Comparison of ENCODE assay signal across 10 mouse cellular contexts in the genomic region with DNA sequence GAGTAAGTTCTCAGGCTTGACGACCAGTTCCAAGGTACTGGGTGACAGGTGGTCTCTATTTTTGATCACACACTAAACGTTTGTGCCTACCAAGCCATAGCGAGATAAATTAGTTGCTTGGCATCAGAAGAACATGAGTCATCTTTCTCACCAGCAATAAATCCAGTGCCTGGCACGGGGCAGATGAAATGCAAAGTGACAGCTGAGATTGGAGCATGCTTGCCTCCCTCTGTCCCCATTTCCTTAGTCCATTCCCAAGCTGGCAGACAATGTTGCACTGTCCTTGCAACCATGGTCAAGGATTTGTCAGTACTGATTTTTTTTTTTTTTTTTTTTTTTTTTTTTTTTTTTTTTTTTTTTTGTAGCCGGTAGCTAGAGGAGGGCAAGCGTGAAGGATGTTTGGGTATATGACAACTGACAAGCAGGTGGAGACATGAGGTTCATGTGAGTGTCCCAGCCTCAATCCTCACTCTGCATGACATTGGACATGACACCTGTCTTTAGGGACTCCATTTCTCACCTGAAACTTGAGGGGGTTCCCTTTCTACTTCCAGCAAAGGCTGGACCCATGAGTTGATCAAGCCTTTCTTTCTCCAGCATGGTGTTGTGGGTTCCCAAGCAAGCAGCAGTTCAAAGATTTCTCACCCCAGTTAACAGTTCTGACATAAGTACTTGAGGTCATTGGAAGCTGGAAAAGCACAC.
DNase-seq lines count a peak whose midpoint lies in the region; ATAC-seq lines count a peak whose summit lies in the region.
"Had no signal": no experiment of that assay in that cellular context is flagged by ENCODE, and none has a peak within 500 bp of the region (broad histone marks: within the 10 kb centered on the region; RNA-seq: fewer than 3 reads in every experiment).

No protein-coding gene starts in this region.

- no peaks in the 10 kb centered on the region for H3K4me1 ChIP-seq in midbrain, embryonic 13.5 days (replicated peaks)
- H3K4me1 ChIP-seq in heart, embryonic 11.5 days (ENCODE audit: control insufficient read depth, insufficient read depth, low read length): peaks cover 3% of the 10 kb centered on the region

- no peak overlapping the region for H3K27ac ChIP-seq in midbrain, embryonic 13.5 days
- H3K27ac ChIP-seq in heart, embryonic 11.5 days (ENCODE audit: low read depth, low read length): no peak overlapping the region

- H3K9ac ChIP-seq in midbrain, embryonic 13.5 days (replicated peaks): no peak overlapping the region
- H3K9ac ChIP-seq in heart, embryonic 11.5 days (ENCODE audit: low read depth, low read length): no peak overlapping the region

- H3K4me3 ChIP-seq in midbrain, embryonic 13.5 days (replicated peaks): no peak overlapping the region
- no peak overlapping the region for H3K4me3 ChIP-seq in heart, embryonic 11.5 days (ENCODE audit: low read depth, low read length)

- 89% methylated on average over 6 of the region's 6 CpGs for WGBS in midbrain, embryonic 13.5 days
- whole genome bisulfite sequencing in heart, embryonic 11.5 days (ENCODE audit: insufficient replicate concordance): 75% methylated on average over 6 of the region's 6 CpGs

- H3K9me3 ChIP-seq in midbrain, embryonic 13.5 days: no peaks in the 10 kb centered on the region
- no peaks in the 10 kb centered on the region for H3K9me3 ChIP-seq in heart, embryonic 11.5 days (replicated peaks; ENCODE audit: control insufficient read depth, low read length)

- no peak for ATAC-seq in midbrain, embryonic 13.5 days
- ATAC-seq in heart, embryonic 11.5 days (replicated peaks; ENCODE audit: insufficient number of reproducible peaks, low FRiP score, low TSS enrichment): no peak
- no peak for ATAC-seq in erythroid progenitor cell, adult 5-6 weeks (replicated peaks; ENCODE audit: low FRiP score, poor library complexity, severe bottlenecking)
- ATAC-seq: inflammation-experienced regulatory T-cells, adult 6 months had no signal

- H3K27me3 ChIP-seq in midbrain, embryonic 13.5 days: no peaks in the 10 kb centered on the region
- H3K27me3 ChIP-seq in heart, embryonic 11.5 days (ENCODE audit: control insufficient read depth, insufficient read depth, low read length): no peaks in the 10 kb centered on the region

- peak; percentile 32 to 46 for DNase-seq in right cerebral cortex, adult 2 months (ENCODE audit: low spot score in 2 of 2)
- no peak for DNase-seq in right cerebral cortex, postnatal 4 days
- DNase-seq in cerebellum, adult 11-12 months: peak; percentile 96
- peak; percentile 24 to 38 for DNase-seq in layer of hippocampus, adult 8-10 months (ENCODE audit: low spot score in 2 of 2)
- no peak for DNase-seq in spleen, adult 18-20 months
- DNase-seq: thymus, postnatal 14 days had no signal

- no peak overlapping the region for H3K4me2 ChIP-seq in midbrain, embryonic 13.5 days (replicated peaks)
- H3K4me2 ChIP-seq in heart, embryonic 11.5 days: no peak overlapping the region

- no peaks in the 10 kb centered on the region for H3K36me3 ChIP-seq in midbrain, embryonic 13.5 days
- H3K36me3 ChIP-seq in heart, embryonic 11.5 days (ENCODE audit: control insufficient read depth, insufficient read depth, low read length): no peaks in the 10 kb centered on the region

Comparison
In these comparisons a context has a peak if more than half of its experiments do, and no peak if none do; other contexts are left out.
1. DNase-seq: peak in right cerebral cortex, adult 2 months (2 of 2), cerebellum, adult 11-12 months (single experiment) and layer of hippocampus, adult 8-10 months (2 of 2); none in right cerebral cortex, postnatal 4 days (single experiment) and spleen, adult 18-20 months (0 of 2).